Mouse (Mus musculus): ENCODE measurements around the gene Farp2. TPM values are rescaled to one million over a fixed set of nuclear protein-coding genes. Genes with fewer than 3 reads are reported as not detected.

Gene Farp2
- total and polyA plus RNA-seq, 3 experiments, result 0.89 to 2.1 (median 1.8) TPM

GRCm38 (mm10) chr1:93567013-93567412 lies 55.1 kb downstream of the Farp2 start:
- Histone ChIP-seq H3K27ac (ENCODE audit: insufficient read depth, low read depth) (no peak overlapping the region), H3K9ac (ENCODE audit: insufficient read depth, low read depth) (no peak overlapping the region), H3K4me2 (ENCODE audit: insufficient read depth, low read depth, poor library complexity, severe bottlenecking) (no peak overlapping the region), H3K79me2 (replicated peaks; ENCODE audit: control insufficient read depth, extremely low read depth, insufficient read depth, poor library complexity, severe bottlenecking) (no peaks in the 10 kb centered on the region), H3K4me3 (replicated peaks in 1 of 3; ENCODE audit: low read depth in 2 of 3, low read length in 2 of 3, poor library complexity in 1 of 3) (no peak overlapping the region), H3K36me3 (replicated peaks in 1 of 2; ENCODE audit: control insufficient read depth in 1 of 2, insufficient read depth in 1 of 2, low read length in 1 of 2) (peaks cover 3 to 4% of the 10 kb centered on the region in 2 experiments), H3K4me1 (ENCODE audit: control insufficient read depth in 1 of 2, insufficient read depth in 2 of 2) (peaks cover 0 to 16% of the 10 kb centered on the region in 2 experiments; a peak in 2 of 4 replicates), H3K9me3 (replicated peaks; ENCODE audit: low read length) (peaks cover 5% of the 10 kb centered on the region), H3K27me3 (replicated peaks) (no peaks in the 10 kb centered on the region)
- in situ Hi-C loops (cut with MboI; ENCODE audit: low pct_ligation_motif_present, low pct_unique_long_range_greater_than_20kb, low sequenced_read_pairs) (no loop called here), dilution Hi-C loops (cut with MboI; ENCODE audit: extremely low pct_ligation_motif_present, extremely low pct_unique_long_range_greater_than_20kb, low sequenced_read_pairs) (no loop called here)
- TF ChIP-seq CHD2 (IDR thresholded peaks at IDR 0.05; ENCODE audit: low read length) (no peak), ZC3H11A (IDR thresholded peaks at IDR 0.05; ENCODE audit: low read depth, low read length) (no peak), HCFC1 (IDR thresholded peaks at IDR 0.05; ENCODE audit: low read depth, low read length) (no peak), JUND (conservative IDR thresholded peaks at IDR 0.05; ENCODE audit: low read depth, low read length) (no peak), CTCF (conservative IDR thresholded peaks at IDR 0.05 in 1 of 2, IDR thresholded peaks at IDR 0.05 in 1 of 2; ENCODE audit: low read depth in 2 of 2, low read length in 2 of 2) (no peak), MYC (IDR thresholded peaks at IDR 0.05; ENCODE audit: low read depth, low read length) (no peak), NRF1 (IDR thresholded peaks at IDR 0.05; ENCODE audit: low read depth, low read length) (no peak), MAZ (IDR thresholded peaks at IDR 0.05; ENCODE audit: low read depth, low read length) (no peak), MAX (IDR thresholded peaks at IDR 0.05; ENCODE audit: low read length) (no peak), UBTF (IDR thresholded peaks at IDR 0.05; ENCODE audit: low read depth, low read length) (no peak), PAX5 (IDR thresholded peaks at IDR 0.05; ENCODE audit: low read length) (no peak), E2F4 (IDR thresholded peaks at IDR 0.05; ENCODE audit: insufficient replicate concordance, low read depth, low read length) (no peak), BHLHE40 (IDR thresholded peaks at IDR 0.05; ENCODE audit: low read depth, low read length) (no peak), IRF4 (IDR thresholded peaks at IDR 0.05; ENCODE audit: low read depth, low read length) (no peak), POLR2AphosphoS2 (IDR thresholded peaks at IDR 0.05; ENCODE audit: low read depth, low read length) (no peak), JUN (IDR thresholded peaks at IDR 0.05; ENCODE audit: insufficient read depth, low read depth, low read length) (no peak), MEF2A (IDR thresholded peaks at IDR 0.05; ENCODE audit: borderline replicate concordance, low read depth, low read length) (no peak), KAT2A (IDR thresholded peaks at IDR 0.05; ENCODE audit: insufficient replicate concordance, low read length) (no peak), USF2 (conservative IDR thresholded peaks at IDR 0.05; ENCODE audit: low read depth, low read length) (no peak)
- no peak for DNase-seq (ENCODE audit: extremely low read depth)

DNA sequence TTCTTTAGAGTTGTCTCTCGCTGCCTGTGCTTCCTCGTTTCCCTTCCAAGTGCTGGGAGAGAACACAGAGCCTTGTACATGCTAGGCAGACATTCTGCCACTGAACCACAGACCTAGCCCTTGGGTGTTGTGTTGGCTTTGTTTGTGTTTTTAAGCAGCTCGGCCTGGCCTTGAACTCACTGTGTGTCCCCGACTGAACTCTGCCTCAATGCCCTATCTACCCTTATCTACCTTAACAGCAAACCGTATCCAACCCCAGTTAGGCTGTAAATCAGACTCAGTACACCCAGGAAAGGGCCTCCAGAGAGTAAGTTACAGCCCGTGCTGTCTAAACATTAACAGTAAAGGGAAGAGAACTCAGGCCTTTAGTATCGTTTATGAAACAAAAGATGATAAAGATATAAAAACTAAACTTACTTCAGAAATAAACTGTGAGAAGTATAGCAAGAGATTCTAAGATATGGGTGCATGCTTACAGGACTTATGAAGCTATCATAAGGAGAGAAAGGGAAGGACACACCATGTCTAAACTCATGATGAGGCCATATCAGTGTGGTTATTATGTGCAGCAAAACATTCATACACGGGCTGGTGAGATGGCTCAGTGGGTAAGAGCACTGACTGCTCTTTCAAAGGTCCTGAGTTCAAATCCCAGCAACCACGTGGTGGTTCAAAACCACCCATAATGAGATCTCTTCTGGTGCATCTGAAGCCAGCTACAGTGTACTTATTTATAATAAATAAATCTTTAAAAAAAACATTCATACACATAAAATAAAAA lies 56.0 kb downstream of the Farp2 start:
- H3K27ac ChIP-seq (ENCODE audit: insufficient read depth, low read depth), result no peak overlapping the region
- TF ChIP-seq KAT2A (IDR thresholded peaks at IDR 0.05; ENCODE audit: insufficient replicate concordance, low read length), result no peak
- TF ChIP-seq USF1 (IDR thresholded peaks at IDR 0.05; ENCODE audit: low read depth, low read length), result no peak
- TF ChIP-seq MEF2A (IDR thresholded peaks at IDR 0.05; ENCODE audit: borderline replicate concordance, low read depth, low read length), result no peak
- TF ChIP-seq GABPA (IDR thresholded peaks at IDR 0.05; ENCODE audit: insufficient replicate concordance, low read depth, low read length), result no peak
- no peak for TF ChIP-seq BHLHE40 (IDR thresholded peaks at IDR 0.05; ENCODE audit: low read depth, low read length)
- TF ChIP-seq ZKSCAN1 (IDR thresholded peaks at IDR 0.05; ENCODE audit: borderline replicate concordance, low read depth, low read length), result no peak
- no peak for TF ChIP-seq UBTF (IDR thresholded peaks at IDR 0.05; ENCODE audit: low read depth, low read length)
- no peak for TF ChIP-seq NRF1 (IDR thresholded peaks at IDR 0.05; ENCODE audit: low read depth, low read length)
- TF ChIP-seq ZNF384 (IDR thresholded peaks at IDR 0.05; ENCODE audit: low read depth, low read length), result no peak
- no peak for TF ChIP-seq SIN3A (IDR thresholded peaks at IDR 0.05; ENCODE audit: low read length)
- TF ChIP-seq PAX5 (IDR thresholded peaks at IDR 0.05; ENCODE audit: low read length), result no peak
- no peak for TF ChIP-seq EP300 (IDR thresholded peaks at IDR 0.05; ENCODE audit: low read length)
- TF ChIP-seq MXI1 (IDR thresholded peaks at IDR 0.05; ENCODE audit: low read depth, low read length), result no peak
- no peak for TF ChIP-seq ETS1 (conservative IDR thresholded peaks at IDR 0.05; ENCODE audit: low read depth, low read length)
- TF ChIP-seq MAFK (IDR thresholded peaks at IDR 0.05; ENCODE audit: insufficient replicate concordance, low read length), result no peak
- no peak for TF ChIP-seq NELFE (IDR thresholded peaks at IDR 0.05; ENCODE audit: low read depth, low read length)
- TF ChIP-seq MAX (IDR thresholded peaks at IDR 0.05; ENCODE audit: low read length), result no peak
- no peak for TF ChIP-seq POLR2AphosphoS2 (IDR thresholded peaks at IDR 0.05; ENCODE audit: low read depth, low read length)
- TF ChIP-seq USF2 (conservative IDR thresholded peaks at IDR 0.05; ENCODE audit: low read depth, low read length), result no peak
- H3K9me3 ChIP-seq (replicated peaks; ENCODE audit: low read length), result peaks cover 5% of the 10 kb centered on the region
- peaks cover 3 to 4% of the 10 kb centered on the region in 2 experiments for H3K36me3 ChIP-seq (replicated peaks in 1 of 2; ENCODE audit: control insufficient read depth in 1 of 2, insufficient read depth in 1 of 2, low read length in 1 of 2)
- H3K4me2 ChIP-seq (ENCODE audit: insufficient read depth, low read depth, poor library complexity, severe bottlenecking), result no peak overlapping the region
- H3K9ac ChIP-seq (ENCODE audit: insufficient read depth, low read depth), result no peak overlapping the region
- no peak overlapping the region for H3K4me3 ChIP-seq (replicated peaks in 1 of 3; ENCODE audit: low read depth in 2 of 3, low read length in 2 of 3, poor library complexity in 1 of 3)
- H3K4me1 ChIP-seq (ENCODE audit: control insufficient read depth in 1 of 2, insufficient read depth in 2 of 2), result peaks cover 0 to 20% of the 10 kb centered on the region in 2 experiments; a peak in 2 of 4 replicates
- DNase-seq (ENCODE audit: extremely low read depth), result no peak
- in situ Hi-C loops (cut with MboI; ENCODE audit: low pct_ligation_motif_present, low pct_unique_long_range_greater_than_20kb, low sequenced_read_pairs), result no loop called here
- no peaks in the 10 kb centered on the region for H3K27me3 ChIP-seq (replicated peaks)
- dilution Hi-C loops (cut with MboI; ENCODE audit: extremely low pct_ligation_motif_present, extremely low pct_unique_long_range_greater_than_20kb, low sequenced_read_pairs), result no loop called here
- H3K79me2 ChIP-seq (replicated peaks; ENCODE audit: control insufficient read depth, extremely low read depth, insufficient read depth, poor library complexity, severe bottlenecking), result no peaks in the 10 kb centered on the region

Data from CH12.LX (cell line).